Mouse (Mus musculus) ES-E14 (cell line): ENCODE results near the gene Esrrg. TPM values are rescaled to one million over a fixed set of nuclear protein-coding genes. Genes with fewer than 3 reads are reported as not detected.

ENCODE experiments used
- DNase-seq: peaks from one replicate; pipeline ENCODE4 v3.0.0-alpha.2; 2013; ENCODE audit warnings: low read depth, low spot score
- H3K27ac ChIP-seq: 2 replicates; pipeline ENCODE4 v1.5.1; 2012; ENCODE audit warnings: low read depth, mild to moderate bottlenecking, low read length, moderate library complexity, mixed read lengths; ENCODE audit not compliant: poor library complexity, insufficient read depth, severe bottlenecking
- H3K36me3 ChIP-seq: 2 replicates; pipeline ENCODE4 v1.6.1; 2012; ENCODE audit warnings: mild to moderate bottlenecking, low read length, moderate library complexity, mixed read lengths; ENCODE audit not compliant: control insufficient read depth, poor library complexity, insufficient read depth, severe bottlenecking
- H3K4me1 ChIP-seq, 2 experiments: fragments of 150-350 bp in 1 of 2; sonication (generic) in 1 of 2; 2 replicates each; pipeline ENCODE4 v1.6.1; 2012; ENCODE audit warnings: low read length in 2 of 2, mild to moderate bottlenecking in 1 of 2, mixed read lengths in 1 of 2; ENCODE audit not compliant: control insufficient read depth in 2 of 2, insufficient read depth in 2 of 2, poor library complexity in 1 of 2
- H3K4me3 ChIP-seq, 2 experiments: fragments of 150-350 bp in 1 of 2; sonication (generic) in 1 of 2; 2 replicates each; pipeline ENCODE4 v1.5.1; 2012; ENCODE audit warnings: low read length in 2 of 2, low read depth in 1 of 2, mild to moderate bottlenecking in 1 of 2, mixed read lengths in 1 of 2; ENCODE audit not compliant: insufficient read depth in 1 of 2, poor library complexity in 1 of 2, severe bottlenecking in 1 of 2
- H3K9ac ChIP-seq: 2 replicates; pipeline ENCODE4 v1.6.1; 2012; ENCODE audit warnings: low read depth, mild to moderate bottlenecking, low read length, mixed read lengths; ENCODE audit not compliant: poor library complexity, insufficient read depth, severe bottlenecking
- H3K9me3 ChIP-seq: fragments of 150-350 bp; sonication (generic); 2 replicates; pipeline ENCODE4 v1.6.1; 2012; ENCODE audit warnings: low read depth, mild to moderate bottlenecking, low read length; ENCODE audit not compliant: control insufficient read depth, insufficient read depth
- CHD2 ChIP-seq: IDR thresholded peaks from 2 replicates; pipeline ENCODE4 v1.6.1; 2014; ENCODE audit warnings: mild to moderate bottlenecking, low read depth, low read length, inconsistent platforms
- HCFC1 ChIP-seq: IDR thresholded peaks from 2 replicates; pipeline ENCODE4 v1.6.1; 2012; ENCODE audit warnings: low read length, inconsistent platforms, borderline replicate concordance; ENCODE audit not compliant: insufficient read depth
- MAFK ChIP-seq: IDR thresholded peaks from 2 replicates; pipeline ENCODE4 v1.6.1; 2014; ENCODE audit warnings: mild to moderate bottlenecking, low read depth, low read length, inconsistent platforms; ENCODE audit not compliant: insufficient read depth
- ZC3H11A ChIP-seq: IDR thresholded peaks from 2 replicates; pipeline ENCODE4 v1.6.1; 2012; ENCODE audit warnings: low read depth, mild to moderate bottlenecking, inconsistent platforms, low read length, borderline replicate concordance
- ZNF384 ChIP-seq: IDR thresholded peaks from 2 replicates; pipeline ENCODE4 v1.6.1; 2012; ENCODE audit warnings: low read depth, low read length, inconsistent platforms
- in situ Hi-C, 2 experiments: fragments of 600-800 bp; cut with MboI; formaldehyde crosslinking; loops; one replicate each; pipeline ENCODE4 v1.15.1; 2025; ENCODE audit warnings: low sequenced_read_pairs in 2 of 2, inconsistent platforms in 1 of 2; ENCODE audit not compliant: unreplicated experiment in 2 of 2
- total RNA-seq: library from RNA; depleted of rRNA; stranded (reverse); fragments of 300-350 nt; gene quantifications from 2 replicates; pipeline ENCODE4 v1.2.3, GENCODE M21; 2012

The Esrrg gene
- total RNA-seq, 1 experiment = 0.09 TPM

DNA sequence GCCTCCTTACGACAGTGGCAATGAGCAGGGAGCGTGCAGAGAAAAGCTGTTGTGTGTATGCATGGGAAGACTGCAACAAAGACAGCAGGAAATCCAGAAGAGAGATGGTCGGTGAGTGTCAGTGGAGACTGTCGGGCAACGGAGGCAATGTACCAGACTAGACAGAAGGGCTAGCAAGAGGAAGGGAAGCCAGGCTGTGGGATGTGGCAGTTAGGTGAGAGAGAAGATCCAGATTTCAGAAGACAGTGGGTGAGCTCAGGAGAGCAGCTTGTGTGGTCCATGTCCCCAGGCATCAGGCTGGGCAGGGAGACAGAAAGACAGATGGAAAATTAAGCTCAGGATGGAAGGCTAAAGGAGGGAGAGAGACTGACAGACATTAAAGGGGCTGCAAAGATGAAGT, 574.4 kb downstream of the Esrrg start:
- no peak overlapping the region for H3K27ac ChIP-seq
- in situ Hi-C loops = no loop called here
- H3K4me1 ChIP-seq = no peaks in the 10 kb centered on the region
- no peak overlapping the region for H3K4me3 ChIP-seq
- no peaks in the 10 kb centered on the region for H3K9me3 ChIP-seq
- no peak for TF ChIP-seq CHD2
- TF ChIP-seq MAFK = no peak
- no peak for TF ChIP-seq ZNF384
- no peak overlapping the region for H3K9ac ChIP-seq
- no peaks in the 10 kb centered on the region for H3K36me3 ChIP-seq
- no peak for DNase-seq

GRCm38 (mm10) chr1:188186440-188187117, 578.0 kb downstream of the Esrrg start:
- no peak for DNase-seq
- Histone ChIP-seq H3K9ac (no peak overlapping the region), H3K4me3 (no peak overlapping the region), H3K36me3 (no peaks in the 10 kb centered on the region), H3K27ac (no peak overlapping the region), H3K9me3 (no peaks in the 10 kb centered on the region), H3K4me1 (no peaks in the 10 kb centered on the region)
- in situ Hi-C loops = no loop called here
- TF ChIP-seq MAFK (no peak), ZNF384 (no peak), CHD2 (no peak), ZC3H11A (no peak), HCFC1 (no peak)

- Histone ChIP-seq H3K9ac (no peak overlapping the region), H3K4me1 (no peaks in the 10 kb centered on the region), H3K27ac (no peak overlapping the region), H3K36me3 (no peaks in the 10 kb centered on the region), H3K4me3 (no peak overlapping the region), H3K9me3 (no peaks in the 10 kb centered on the region)
- DNase-seq = no peak
- TF ChIP-seq CHD2 = no peak
- TF ChIP-seq ZC3H11A = no peak
- TF ChIP-seq MAFK = no peak
- TF ChIP-seq HCFC1 = no peak
- in situ Hi-C loops = no loop called here
Measured at GRCm38 (mm10) chr1:188192971-188193370, 584.4 kb downstream of the Esrrg start.

DNA sequence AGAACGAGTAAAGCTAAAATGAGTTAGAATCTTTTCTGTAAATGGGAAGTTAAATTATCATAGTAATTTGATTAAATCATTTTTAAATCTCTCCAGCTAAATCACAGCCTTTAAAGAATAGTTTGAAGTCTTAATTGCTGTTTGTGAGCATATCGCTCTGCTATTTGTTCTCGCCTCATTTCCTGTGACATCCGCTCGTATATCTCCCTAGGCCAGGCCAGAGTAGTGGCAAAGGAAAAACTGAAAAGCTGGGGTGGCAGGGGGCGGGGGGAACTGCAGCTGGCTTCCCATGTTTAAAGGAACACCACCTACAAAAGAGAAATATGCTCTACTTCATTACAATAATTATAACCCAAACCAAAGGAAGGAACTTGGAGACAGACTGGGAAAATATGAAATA, 598.8 kb downstream of the Esrrg start:
- H3K4me3 ChIP-seq = no peak overlapping the region
- TF ChIP-seq ZC3H11A = no peak
- no peak for TF ChIP-seq CHD2
- no peak for TF ChIP-seq MAFK
- no peak for TF ChIP-seq ZNF384
- TF ChIP-seq HCFC1 = no peak
- no peak overlapping the region for H3K27ac ChIP-seq
- no peaks in the 10 kb centered on the region for H3K4me1 ChIP-seq
- DNase-seq = no peak
- in situ Hi-C loops = no loop called here
- H3K36me3 ChIP-seq = no peaks in the 10 kb centered on the region
- no peak overlapping the region for H3K9ac ChIP-seq
- no peaks in the 10 kb centered on the region for H3K9me3 ChIP-seq

DNA sequence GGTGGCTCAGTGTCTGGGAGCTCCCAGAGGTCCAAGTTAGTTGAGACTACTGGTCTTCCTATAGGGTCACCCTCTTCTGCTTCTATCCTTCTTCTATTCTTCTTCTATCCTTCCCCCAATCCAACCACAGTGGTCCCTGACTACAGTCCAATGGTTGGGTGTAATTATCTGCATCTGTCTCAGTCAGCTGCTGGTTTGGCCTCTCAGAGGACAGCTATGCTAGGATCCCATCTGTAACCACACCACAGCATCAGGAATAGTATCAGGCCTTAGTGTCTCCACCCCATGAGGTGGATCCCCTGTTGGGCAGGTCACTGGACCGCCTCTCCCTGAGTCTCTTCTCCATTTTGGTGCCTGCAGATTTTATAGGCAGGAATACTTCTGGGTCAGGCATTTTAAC, 600.4 kb downstream of the Esrrg start:
- H3K4me1 ChIP-seq = no peaks in the 10 kb centered on the region
- no peak for DNase-seq

More for the DNA sequence above, 600.4 kb downstream of the Esrrg start:
- TF ChIP-seq HCFC1 (no peak), MAFK (no peak), ZNF384 (no peak), CHD2 (no peak), ZC3H11A (no peak)
- Histone ChIP-seq H3K36me3 (no peaks in the 10 kb centered on the region), H3K9ac (no peak overlapping the region), H3K9me3 (no peaks in the 10 kb centered on the region), H3K4me3 (no peak overlapping the region), H3K27ac (no peak overlapping the region)
- in situ Hi-C loops = no loop called here
